Mouse (Mus musculus): ENCODE results near the gene Taf11. TPM values are rescaled to one million over a fixed set of nuclear protein-coding genes. Genes with fewer than 3 reads are reported as not detected.

The Taf11 gene
- polyA plus RNA-seq, 1 experiment = 6.6 TPM

DNA sequence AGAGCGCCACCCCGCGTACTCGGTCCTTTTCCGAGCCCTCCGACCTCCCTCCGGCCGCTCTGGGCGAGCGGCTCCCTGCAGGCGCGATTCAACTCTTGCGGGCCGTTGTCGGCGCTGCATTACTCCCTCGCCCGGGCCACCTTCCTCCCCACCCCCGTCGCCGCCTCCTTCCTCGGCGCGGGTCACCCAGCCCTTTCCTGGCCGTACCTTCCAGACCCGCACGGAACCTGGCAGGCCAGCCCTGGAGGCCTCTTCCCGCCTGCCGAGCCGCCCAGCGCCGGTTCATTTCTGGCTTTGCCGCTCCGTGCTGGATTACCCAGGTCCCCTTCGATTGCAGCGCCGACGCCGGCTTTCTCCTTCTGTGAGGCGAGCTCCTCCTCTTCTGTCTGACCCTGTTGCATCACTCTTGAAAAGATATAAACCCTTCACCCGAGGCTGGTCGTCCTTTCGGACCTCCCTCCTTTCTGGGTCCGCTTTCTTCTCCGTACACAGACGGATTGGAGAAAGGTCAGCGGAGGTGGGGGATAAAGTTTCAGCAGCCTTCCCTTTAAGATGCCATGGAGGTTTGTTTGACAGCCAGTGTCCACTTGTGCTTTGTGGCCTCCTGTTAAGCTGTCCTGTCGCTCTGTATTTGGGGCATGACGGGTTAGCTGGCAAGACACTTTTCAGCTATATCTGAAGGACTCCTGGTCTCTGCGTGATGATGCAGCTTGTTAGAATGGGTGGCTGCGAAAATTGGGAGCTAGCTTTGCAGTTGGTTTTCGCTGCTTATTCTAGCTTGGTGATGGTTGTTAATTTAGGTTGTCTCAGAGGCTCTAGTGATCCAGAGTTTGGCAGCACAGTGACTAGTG is 52.6 kb downstream of the Taf11 start:
- peaks cover 8% of the 10 kb centered on the region for H3K27me3 ChIP-seq (ENCODE audit: control insufficient read depth, insufficient read depth, low read length)
- no peaks in the 10 kb centered on the region; the same call in 1 of the 2 replicates for H3K4me1 ChIP-seq (ENCODE audit: control insufficient read depth, insufficient read depth, insufficient read length)
- peak in 1 of 2 experiments; percentile 16 for DNase-seq (ENCODE audit: low read depth in 1 of 2, low spot score in 2 of 2)
- WGBS = 3% methylated on average over 52 of the region's 52 CpGs
- H3K27ac ChIP-seq (ENCODE audit: insufficient read depth, low read length) = no peak overlapping the region; the same call in 1 of the 2 replicates
- TF ChIP-seq POLR2A (IDR thresholded peaks at IDR 0.05; ENCODE audit: low read depth, low read length) (no peak), CTCF (IDR thresholded peaks at IDR 0.05; ENCODE audit: extremely low read depth, insufficient read depth, insufficient read length, insufficient replicate concordance) (no peak)
- peaks cover 1% of the 10 kb centered on the region; the same call in 1 of the 2 replicates for H3K36me3 ChIP-seq (ENCODE audit: control insufficient read depth, insufficient read depth, low read length)
- H3K4me3 ChIP-seq (ENCODE audit: extremely low read depth, insufficient read depth, insufficient read length) = peak overlapping the region; percentile 91

DNA sequence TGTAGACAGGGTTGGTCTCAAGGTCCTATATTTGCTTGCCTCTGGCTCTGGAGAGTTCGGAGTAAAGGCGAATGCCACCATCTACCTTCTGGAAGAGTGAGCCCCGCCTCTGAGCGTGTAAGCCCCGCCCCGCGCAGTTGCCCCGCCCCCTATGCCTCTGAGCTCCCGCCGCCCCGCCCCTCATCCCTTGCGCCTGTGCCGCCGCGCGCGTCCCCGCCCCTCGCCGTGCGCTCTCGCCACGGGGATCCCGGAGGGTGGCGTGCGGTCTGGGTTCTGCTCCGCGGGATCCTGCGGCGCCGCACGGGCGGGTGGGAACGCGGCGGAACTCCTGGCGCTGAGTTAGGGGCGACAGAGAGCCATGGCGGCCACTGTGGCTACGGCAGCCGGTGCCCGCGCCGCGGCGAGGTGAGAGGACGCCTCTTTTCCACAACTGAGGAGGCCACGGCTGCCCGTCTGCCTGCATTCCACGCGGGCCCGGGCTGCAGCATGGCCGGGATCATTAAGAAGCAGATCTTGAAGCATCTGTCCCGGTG is 53.3 kb downstream of the Taf11 start, which contains the start of gene Uhrf1bp1:
Gene Uhrf1bp1, plus strand, starts transcription at position 177 of the 533 bp plus-strand sequence.
- Histone ChIP-seq H3K4me3 (ENCODE audit: extremely low read depth, insufficient read depth, insufficient read length) (peak within 1 kb of the TSS; percentile 91), H3K36me3 (ENCODE audit: control insufficient read depth, insufficient read depth, low read length) (peaks cover 1% of the 10 kb centered on the region; the same call in 1 of the 2 replicates), H3K27me3 (ENCODE audit: control insufficient read depth, insufficient read depth, low read length) (peaks cover 8% of the 10 kb centered on the region), H3K4me1 (ENCODE audit: control insufficient read depth, insufficient read depth, insufficient read length) (no peaks in the 10 kb centered on the region; the same call in 1 of the 2 replicates), H3K27ac (ENCODE audit: insufficient read depth, low read length) (no peak within 1 kb of the TSS; the same call in 1 of the 2 replicates)
- TF ChIP-seq CTCF (IDR thresholded peaks at IDR 0.05; ENCODE audit: extremely low read depth, insufficient read depth, insufficient read length, insufficient replicate concordance) (no peak), POLR2A (IDR thresholded peaks at IDR 0.05; ENCODE audit: low read depth, low read length) (no peak)
- 1% methylated on average over 54 of the region's 54 CpGs for WGBS
- peak; percentile 45 to 66 for DNase-seq (ENCODE audit: low read depth in 1 of 2, low spot score in 2 of 2)

Other genes with a start within 250 kb of the Taf11 start
- 0.94 and 1.2 TPM in 2 replicates for gene Spdef, start 180.9 kb downstream of the Taf11 start, polyA plus RNA-seq (2012; rRNA removed)
- gene D17Wsu92e, start 89.2 kb downstream of the Taf11 start, polyA plus RNA-seq (2012; rRNA removed) = 63.8 and 64.6 TPM in 2 replicates
- gene Snrpc, start 71.7 kb downstream of the Taf11 start, polyA plus RNA-seq (2012; rRNA removed) = 63.5 and 104 TPM in 2 replicates
- gene Uhrf1bp1, start 53.4 kb downstream of the Taf11 start, polyA plus RNA-seq (2012; rRNA removed) = 2.5 and 3.4 TPM in 2 replicates
- 25.9 and 27.1 TPM in 2 replicates for gene Anks1, start 538 bp downstream of the Taf11 start, polyA plus RNA-seq (2012; rRNA removed)
- gene Tcp11, start 170.8 kb upstream of the Taf11 start, polyA plus RNA-seq (2012; rRNA removed) = 0.58 and 0.92 TPM in 2 replicates
- 1.6 and 2.0 TPM in 2 replicates for gene Scube3, start 232.3 kb upstream of the Taf11 start, polyA plus RNA-seq (2012; rRNA removed)